Mouse (Mus musculus) mouse embryonic stem cell (cell line): Measurements from ENCODE around the gene Mrpl17.

Experiments
- in situ Hi-C, 2 experiments: fragments of 300-500 bp; cut with MboI; formaldehyde crosslinking; loops; 1 replicate in 1 of 2; 3 replicates in 1 of 2; pipeline ENCODE4 v1.14.3; 2019 to 2020; ENCODE audit warnings: low sequenced_read_pairs in 2 of 2, low pct_unique_long_range_greater_than_20kb in 1 of 2, mixed read lengths in 1 of 2; ENCODE audit not compliant: unreplicated experiment in 1 of 2

The Mrpl17 gene

DNA sequence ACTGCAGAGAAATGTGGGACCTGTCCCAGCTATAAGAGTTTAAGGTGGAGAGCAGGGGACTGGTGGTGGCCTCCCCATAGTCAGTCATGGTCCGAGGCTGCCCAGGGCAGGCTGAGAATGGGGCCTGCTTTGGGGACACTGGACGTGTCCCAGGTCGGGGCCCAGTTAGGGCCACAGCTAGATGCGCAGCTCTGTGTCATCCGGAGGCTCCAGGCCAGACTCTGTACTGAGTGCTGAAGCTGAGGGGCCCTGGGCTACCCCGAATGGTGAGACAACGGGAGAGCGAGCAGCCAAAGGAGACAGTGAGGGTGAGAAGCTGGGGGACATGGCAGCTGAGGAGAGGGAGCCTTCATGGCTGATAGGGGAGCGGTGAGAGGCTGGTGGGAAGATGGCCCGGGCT is 57.6 kb downstream of the Mrpl17 start:
- in situ Hi-C loops = no loop called here
